Mouse (Mus musculus): ENCODE data around the gene Ddx39b. TPM values are rescaled to one million over a fixed set of nuclear protein-coding genes. Genes with fewer than 3 reads are reported as not detected.

The Ddx39b gene
- polyA plus RNA-seq, 1 experiment from 2014 or later = 365 TPM

DNA sequence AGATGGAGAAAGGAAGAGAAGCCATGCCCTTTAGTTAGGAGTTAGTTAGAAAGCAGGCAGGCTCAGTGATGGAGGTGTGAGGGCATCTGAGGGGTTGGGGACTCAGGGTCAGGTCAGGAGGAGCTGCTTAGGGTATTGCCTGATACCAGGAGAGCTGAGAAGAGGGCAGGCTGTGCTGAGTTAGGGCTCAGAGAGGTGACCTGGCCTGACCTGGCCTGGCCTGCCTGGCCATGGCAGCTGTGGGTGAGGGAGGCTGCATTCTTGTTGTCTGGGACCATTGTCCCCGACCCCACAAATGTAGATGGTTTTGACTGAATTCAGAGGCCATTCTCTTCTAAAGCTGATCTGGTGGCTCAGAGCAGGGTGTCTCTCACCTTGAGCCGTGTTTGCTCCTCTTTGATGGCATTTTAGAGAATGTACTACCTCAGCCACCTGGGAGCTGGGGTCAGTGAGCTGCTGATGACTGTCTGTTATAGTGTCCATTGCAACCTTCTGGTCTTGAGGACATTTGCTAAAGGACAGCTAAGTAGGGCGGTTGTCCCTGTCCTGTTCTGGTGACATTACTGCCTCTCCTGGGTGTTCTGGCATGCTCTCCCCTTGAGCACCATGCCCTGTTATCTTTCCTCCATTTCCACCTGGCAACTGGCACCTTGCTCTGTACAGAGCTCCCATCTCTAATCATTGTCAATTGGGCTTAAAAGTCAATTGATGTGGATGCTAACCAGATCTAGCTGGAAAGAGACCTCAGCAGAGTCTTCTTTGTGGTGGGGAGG lies 9.0 kb downstream of the Ddx39b start:
- ATAC-seq (ENCODE audit: low FRiP score, low read depth) = no peak
- H3K4me3 ChIP-seq = no peak overlapping the region
- H3K9ac ChIP-seq = no peak overlapping the region
- WGBS = 85% methylated on average over 3 of the region's 3 CpGs
- peaks cover 82% of the 10 kb centered on the region for H3K36me3 ChIP-seq
- H3K4me1 ChIP-seq (replicated peaks) = peaks cover 10% of the 10 kb centered on the region
- no peak overlapping the region for H3K4me2 ChIP-seq
- no peaks in the 10 kb centered on the region for H3K27me3 ChIP-seq
- H3K9me3 ChIP-seq = no peaks in the 10 kb centered on the region
- no peak overlapping the region for H3K27ac ChIP-seq (replicated peaks)

DNA sequence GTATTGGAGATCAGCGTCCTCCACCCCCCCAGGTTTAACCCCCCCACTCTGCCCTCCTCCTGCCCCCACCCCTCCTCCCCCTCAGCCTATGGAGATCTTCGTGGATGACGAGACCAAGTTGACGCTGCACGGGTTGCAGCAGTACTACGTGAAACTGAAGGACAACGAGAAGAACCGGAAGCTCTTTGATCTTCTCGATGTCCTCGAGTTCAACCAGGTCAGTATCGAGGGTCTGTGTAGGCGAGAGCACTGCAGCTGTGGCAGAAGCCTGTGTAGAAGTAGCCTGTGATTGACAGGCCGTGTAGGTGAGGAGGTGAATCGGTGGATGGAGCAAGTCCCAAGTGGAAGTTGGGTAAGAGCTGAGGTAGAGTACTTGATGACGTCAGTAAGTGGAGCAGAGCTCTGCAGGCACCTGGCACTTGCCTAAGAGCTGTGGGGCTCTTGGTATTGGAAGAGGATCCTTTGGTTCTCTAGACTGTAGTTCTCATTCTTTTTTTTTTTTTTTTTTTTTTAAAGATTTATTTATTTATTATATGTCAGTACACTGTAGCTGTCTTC lies 9.7 kb downstream of the Ddx39b start:
- WGBS = 85% methylated on average over 15 of the region's 15 CpGs
- Histone ChIP-seq H3K36me3 (peaks cover 75% of the 10 kb centered on the region), H3K4me3 (no peak overlapping the region), H3K27me3 (no peaks in the 10 kb centered on the region), H3K27ac (replicated peaks) (no peak overlapping the region), H3K4me2 (no peak overlapping the region), H3K4me1 (replicated peaks) (peaks cover 2% of the 10 kb centered on the region), H3K9me3 (no peaks in the 10 kb centered on the region), H3K9ac (no peak overlapping the region)
- no peak for ATAC-seq (ENCODE audit: low FRiP score, low read depth)

DNA sequence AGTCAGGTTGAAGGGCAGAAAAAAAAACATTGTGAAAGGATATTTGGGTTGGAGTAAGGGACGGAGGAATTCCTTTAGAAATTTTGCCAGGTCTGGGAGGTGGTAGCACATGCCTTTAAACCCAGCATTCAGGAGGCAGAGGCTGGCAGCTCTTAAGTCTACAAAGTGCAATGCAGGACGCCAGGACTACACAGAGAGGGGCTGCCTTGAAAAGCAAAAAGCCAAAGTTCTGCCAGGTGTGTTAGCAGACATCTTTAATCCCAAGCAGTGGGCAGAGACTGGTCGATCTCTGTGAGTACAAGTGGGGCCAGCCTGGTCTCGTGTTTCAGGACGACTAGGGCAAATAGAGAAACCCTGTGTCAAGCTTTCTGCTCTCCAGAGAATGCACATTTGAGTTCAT lies 10.4 kb downstream of the Ddx39b start:
- 82% methylated on average over 5 of the region's 5 CpGs for WGBS

DNA sequence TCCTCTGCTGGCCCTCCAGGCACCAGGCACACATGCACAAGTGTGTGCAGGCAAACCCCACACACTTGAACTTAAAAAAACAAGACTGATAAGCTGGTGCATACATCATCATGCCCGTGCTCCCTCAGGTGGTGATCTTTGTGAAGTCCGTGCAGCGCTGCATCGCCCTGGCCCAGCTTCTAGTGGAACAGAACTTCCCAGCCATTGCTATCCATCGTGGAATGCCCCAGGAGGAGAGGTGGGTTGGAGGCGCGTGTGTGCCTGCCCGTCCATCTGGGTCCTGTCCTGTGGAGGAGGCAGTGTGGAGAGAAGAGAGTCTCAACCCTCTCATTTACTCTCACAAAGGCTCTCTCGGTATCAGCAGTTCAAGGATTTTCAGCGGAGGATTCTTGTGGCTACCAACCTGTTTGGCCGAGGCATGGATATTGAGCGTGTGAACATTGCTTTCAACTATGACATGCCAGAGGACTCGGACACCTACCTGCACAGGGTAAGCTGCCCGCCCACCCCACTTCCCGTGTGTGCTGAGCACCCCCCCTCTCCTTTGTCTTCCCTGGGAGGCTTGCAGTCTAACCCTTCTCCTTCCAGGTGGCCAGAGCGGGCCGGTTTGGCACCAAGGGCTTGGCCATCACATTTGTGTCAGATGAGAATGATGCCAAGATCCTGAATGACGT lies 11.2 kb downstream of the Ddx39b start:
- WGBS = 85% methylated on average over 18 of the region's 18 CpGs
- Histone ChIP-seq H3K9me3 (no peaks in the 10 kb centered on the region), H3K4me3 (no peak overlapping the region), H3K27me3 (no peaks in the 10 kb centered on the region), H3K4me1 (replicated peaks) (peaks cover under 1% of the 10 kb centered on the region), H3K36me3 (peaks cover 60% of the 10 kb centered on the region), H3K27ac (replicated peaks) (no peak overlapping the region), H3K9ac (no peak overlapping the region), H3K4me2 (no peak overlapping the region)
- ATAC-seq (ENCODE audit: low FRiP score, low read depth) = no peak

More for the DNA sequence above, 10.4 kb downstream of the Ddx39b start:
- Histone ChIP-seq H3K27me3 (no peaks in the 10 kb centered on the region), H3K36me3 (peaks cover 68% of the 10 kb centered on the region), H3K9me3 (no peaks in the 10 kb centered on the region), H3K9ac (no peak overlapping the region), H3K4me1 (replicated peaks) (no peaks in the 10 kb centered on the region), H3K4me3 (no peak overlapping the region), H3K27ac (replicated peaks) (no peak overlapping the region), H3K4me2 (no peak overlapping the region)
- no peak for ATAC-seq (ENCODE audit: low FRiP score, low read depth)

DNA sequence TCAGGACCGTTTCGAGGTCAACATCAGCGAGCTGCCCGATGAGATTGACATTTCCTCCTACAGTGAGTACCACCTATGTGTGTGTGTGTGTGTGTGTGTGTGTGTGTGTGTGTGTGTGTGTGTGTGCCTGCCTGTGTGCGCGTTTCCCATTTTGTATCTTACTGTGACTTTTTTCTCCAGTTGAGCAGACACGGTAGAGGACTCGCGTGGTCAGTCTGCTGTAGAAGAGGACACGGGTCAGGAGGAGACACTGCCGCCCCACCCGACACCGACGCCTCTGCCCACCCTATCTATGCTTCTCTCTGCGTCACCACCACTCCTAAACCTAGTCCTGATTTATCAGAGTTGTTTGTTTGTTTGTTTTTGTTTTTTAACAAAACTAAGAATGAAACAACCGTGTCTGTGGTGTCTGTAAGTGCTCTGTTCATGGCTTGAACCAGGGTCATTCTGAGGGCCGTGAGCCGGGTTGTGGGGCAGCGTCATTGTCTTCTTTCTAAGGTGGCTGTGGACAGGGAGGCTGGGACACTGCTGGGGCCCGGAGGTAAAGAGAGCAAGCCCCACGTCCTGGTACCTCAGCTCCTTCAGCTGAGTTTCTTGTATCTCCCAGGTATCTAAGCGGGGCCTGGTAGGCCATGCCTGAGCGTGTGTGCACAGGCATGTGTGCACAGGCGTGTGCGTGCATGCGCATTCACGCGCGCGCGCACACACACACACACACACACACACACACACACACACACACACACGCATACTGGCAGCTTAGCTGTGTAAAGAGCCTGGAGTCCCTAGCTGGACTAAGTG lies 11.9 kb downstream of the Ddx39b start:
- 90% methylated on average over 32 of the region's 32 CpGs for WGBS
- ATAC-seq (ENCODE audit: low FRiP score, low read depth) = peak; percentile 1; the same call in 1 of the 2 replicates
- H3K27ac ChIP-seq (replicated peaks) = no peak overlapping the region

DNA sequence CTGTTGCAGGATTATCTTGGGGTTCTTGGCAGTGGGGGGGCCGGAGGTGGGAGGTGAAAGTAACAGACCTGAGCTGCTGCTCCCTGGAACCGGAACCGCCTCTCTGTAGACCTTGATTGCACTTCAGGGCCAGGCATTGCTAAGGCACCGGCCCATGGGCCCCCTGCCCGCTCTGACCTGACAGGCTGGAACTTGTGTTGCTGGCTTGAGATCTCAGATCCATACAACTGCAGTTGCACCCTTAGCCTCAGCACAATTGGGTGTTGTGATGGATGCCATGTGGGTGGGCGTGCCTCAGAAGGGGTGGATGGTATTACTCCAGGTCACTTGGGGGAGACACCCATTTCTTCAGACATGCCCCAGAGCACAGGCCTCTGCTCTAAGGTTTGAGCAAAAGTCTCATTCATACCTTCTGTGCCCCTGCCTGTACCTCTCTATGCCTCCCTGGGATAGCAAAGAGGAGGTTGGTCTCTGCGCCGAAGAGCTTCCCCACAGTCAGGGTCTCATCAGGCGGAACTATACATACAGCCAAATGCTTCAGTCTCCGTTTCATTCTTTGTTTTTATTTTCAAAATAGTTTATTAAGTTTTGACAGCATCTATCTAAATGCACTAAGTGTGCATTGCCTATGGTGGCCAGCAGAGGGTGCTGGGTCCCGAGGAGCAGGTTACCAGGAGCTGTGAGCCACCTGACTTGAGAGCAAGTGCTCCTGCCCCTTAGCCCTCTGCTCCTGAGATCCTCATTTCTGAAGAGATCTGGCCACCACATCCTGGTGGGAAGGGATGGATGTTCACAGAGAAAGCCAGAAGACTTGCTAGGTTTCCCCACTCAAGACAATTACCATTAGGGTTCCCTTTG lies 12.9 kb downstream of the Ddx39b start:
- H3K4me3 ChIP-seq = no peak overlapping the region
- no peaks in the 10 kb centered on the region for H3K9me3 ChIP-seq
- H3K4me2 ChIP-seq = no peak overlapping the region
- peaks cover 44% of the 10 kb centered on the region for H3K36me3 ChIP-seq
- H3K9ac ChIP-seq = no peak overlapping the region
- no peaks in the 10 kb centered on the region for H3K27me3 ChIP-seq
- WGBS = 55% methylated on average over 11 of the region's 11 CpGs
- peak; percentile 13; the same call in 1 of the 2 replicates for ATAC-seq (ENCODE audit: low FRiP score, low read depth)
- peaks cover 4% of the 10 kb centered on the region for H3K4me1 ChIP-seq (replicated peaks)
- no peak overlapping the region for H3K27ac ChIP-seq (replicated peaks)

More for the DNA sequence above, 11.9 kb downstream of the Ddx39b start:
- Histone ChIP-seq H3K27me3 (no peaks in the 10 kb centered on the region), H3K9ac (no peak overlapping the region), H3K4me3 (no peak overlapping the region), H3K4me2 (no peak overlapping the region), H3K9me3 (no peaks in the 10 kb centered on the region), H3K36me3 (peaks cover 54% of the 10 kb centered on the region), H3K4me1 (replicated peaks) (peaks cover 4% of the 10 kb centered on the region)

DNA sequence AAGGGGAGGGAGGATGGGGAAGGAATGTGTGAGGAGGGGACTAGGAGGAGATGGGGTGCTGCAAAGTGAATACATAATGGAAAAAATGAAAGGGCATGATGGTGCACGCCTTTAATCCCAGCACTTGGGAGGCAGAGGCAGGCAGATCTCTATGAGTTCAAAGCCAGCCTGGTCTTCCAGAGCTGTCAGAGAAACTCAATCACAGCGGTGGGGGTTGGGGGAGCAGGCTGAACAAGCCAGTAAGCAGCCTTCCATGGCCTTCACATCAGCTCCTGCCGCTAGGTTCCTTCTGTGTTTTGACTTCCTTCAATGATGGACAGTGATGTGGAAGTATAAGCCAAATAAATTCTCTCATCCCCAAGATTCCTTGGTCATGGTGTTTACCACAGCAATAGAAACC lies 13.8 kb downstream of the Ddx39b start:
- H3K36me3 ChIP-seq = peaks cover 36% of the 10 kb centered on the region
- no peaks in the 10 kb centered on the region for H3K27me3 ChIP-seq
- no peak overlapping the region for H3K27ac ChIP-seq (replicated peaks)
- no peak overlapping the region for H3K9ac ChIP-seq
- no peak overlapping the region for H3K4me2 ChIP-seq
- ATAC-seq (ENCODE audit: low FRiP score, low read depth) = no peak
- 73% methylated on average over 3 of the region's 3 CpGs for WGBS
- no peaks in the 10 kb centered on the region for H3K9me3 ChIP-seq
- H3K4me3 ChIP-seq = no peak overlapping the region
- peaks cover 4% of the 10 kb centered on the region for H3K4me1 ChIP-seq (replicated peaks)

DNA sequence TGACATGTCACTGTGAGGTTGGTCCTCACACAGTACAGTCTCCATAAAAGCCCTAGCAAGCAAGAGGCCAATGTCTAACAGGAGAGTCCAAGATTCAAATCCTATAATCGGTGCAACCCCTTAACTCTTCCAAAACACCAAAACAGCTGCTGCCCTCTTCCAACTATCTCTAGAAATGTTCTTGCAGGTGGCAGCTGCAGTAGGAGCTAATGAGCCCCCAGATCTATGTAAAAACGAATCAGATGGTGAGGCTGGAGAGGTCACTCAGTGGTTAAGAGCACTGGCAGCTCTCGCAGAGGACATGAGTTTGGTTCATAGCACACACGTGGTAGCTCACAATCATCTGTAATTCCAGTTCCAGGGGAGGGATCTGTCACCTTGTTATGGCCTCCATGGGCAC lies 14.2 kb downstream of the Ddx39b start:
- peaks cover 32% of the 10 kb centered on the region for H3K36me3 ChIP-seq
- H3K9ac ChIP-seq = no peak overlapping the region
- H3K27me3 ChIP-seq = no peaks in the 10 kb centered on the region
- H3K4me3 ChIP-seq = no peak overlapping the region
- 68% methylated on average over 4 of the region's 4 CpGs for WGBS
- H3K4me1 ChIP-seq (replicated peaks) = peaks cover 4% of the 10 kb centered on the region
- no peak for ATAC-seq (ENCODE audit: low FRiP score, low read depth)
- no peak overlapping the region for H3K27ac ChIP-seq (replicated peaks)
- H3K9me3 ChIP-seq = no peaks in the 10 kb centered on the region
- H3K4me2 ChIP-seq = no peak overlapping the region

DNA sequence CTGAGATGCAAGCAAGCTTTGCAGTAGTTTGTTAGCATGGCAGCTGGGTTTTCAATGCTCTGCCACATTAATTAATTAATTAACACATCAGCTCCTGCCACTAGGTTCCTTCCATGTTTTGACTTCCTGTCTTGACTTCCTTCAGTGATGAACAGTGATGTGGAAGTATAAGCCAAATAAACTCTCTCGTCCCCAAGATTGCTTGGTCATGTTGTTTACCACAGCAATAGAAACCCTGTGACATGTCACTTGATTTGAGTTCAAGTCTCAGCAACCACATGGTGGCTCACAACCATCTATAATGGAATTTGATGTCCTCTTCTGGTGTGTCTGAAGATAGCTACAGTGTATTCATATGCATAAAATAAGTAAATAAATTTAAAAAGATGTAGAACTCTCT lies 15.8 kb downstream of the Ddx39b start:
- no peak overlapping the region for H3K4me2 ChIP-seq
- no peaks in the 10 kb centered on the region for H3K9me3 ChIP-seq
- no peak overlapping the region for H3K27ac ChIP-seq (replicated peaks)
- H3K4me3 ChIP-seq = no peak overlapping the region
- no peaks in the 10 kb centered on the region for H3K27me3 ChIP-seq
- H3K9ac ChIP-seq = no peak overlapping the region
- ATAC-seq (ENCODE audit: low FRiP score, low read depth) = no peak
- H3K36me3 ChIP-seq = peaks cover 20% of the 10 kb centered on the region
- H3K4me1 ChIP-seq (replicated peaks) = peaks cover 4% of the 10 kb centered on the region
- 81% methylated on average over 1 of the region's 1 CpGs for WGBS

DNA sequence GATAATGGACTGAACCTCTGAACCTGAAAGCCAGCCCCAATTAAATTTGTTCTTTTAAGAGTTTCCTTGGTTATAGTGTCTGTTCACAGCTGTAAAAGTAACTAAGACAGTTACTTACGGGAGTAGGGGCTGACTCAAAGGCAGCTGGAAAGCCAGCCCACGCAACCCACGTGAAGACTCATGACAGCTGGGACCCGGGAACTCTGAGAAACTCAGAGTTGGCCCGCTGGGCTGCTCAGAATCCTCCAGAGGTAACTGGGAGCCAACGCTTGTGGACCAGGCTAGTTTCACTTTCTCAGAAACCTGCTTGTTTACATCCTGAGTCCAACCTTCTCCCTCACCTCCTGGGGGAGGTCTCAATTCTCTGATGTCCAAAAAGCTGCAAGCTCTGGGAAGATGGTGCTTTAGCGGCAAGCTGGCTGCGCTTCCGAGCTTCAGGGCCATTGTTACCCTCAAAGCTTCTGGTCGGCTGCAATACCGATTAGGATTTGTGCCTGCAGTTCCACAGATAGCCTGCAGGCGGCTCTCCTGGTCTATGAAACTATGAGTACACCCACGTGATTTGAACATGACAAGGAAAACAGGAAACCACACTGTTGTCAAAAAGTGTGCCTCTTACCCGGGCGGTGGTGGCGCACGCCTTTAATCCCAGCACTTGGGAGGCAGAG lies 16.4 kb downstream of the Ddx39b start:
- Histone ChIP-seq H3K4me1 (replicated peaks) (peaks cover 4% of the 10 kb centered on the region), H3K9me3 (no peaks in the 10 kb centered on the region), H3K9ac (0 out of 2 replicates have a peak overlapping the region, but pooled peaks have one; percentile 14), H3K27ac (replicated peaks) (no peak overlapping the region), H3K27me3 (no peaks in the 10 kb centered on the region), H3K4me2 (peak overlapping the region; percentile 46), H3K36me3 (peaks cover 14% of the 10 kb centered on the region), H3K4me3 (peak overlapping the region; percentile 19; the same call in 1 of the 2 replicates)
- no peak for ATAC-seq (ENCODE audit: low FRiP score, low read depth)
- WGBS = 11% methylated on average over 17 of the region's 17 CpGs

All from hindbrain, embryonic 15.5 days (tissue).